Mouse (Mus musculus) WW6 (cell line): ENCODE results near the gene Lrig2.

ENCODE experiments used
- DNase-seq: peaks from one replicate; pipeline ENCODE4 v3.0.0-alpha.2; 2013; ENCODE audit warnings: low read depth, low spot score

Gene Lrig2

GRCm38 (mm10) chr3:104510771-104511429 lies 818 bp downstream of the Lrig2 start:
- DNase-seq: no peak

- no peak for DNase-seq
These were observed 10.1 kb downstream of the Lrig2 start for GRCm38 (mm10) chr3:104501648-104502047.

- DNase-seq: no peak
These were observed 10.8 kb downstream of the Lrig2 start for GRCm38 (mm10) chr3:104500881-104501280.

GRCm38 (mm10) chr3:104496176-104496575 lies 15.5 kb downstream of the Lrig2 start:
- DNase-seq: no peak

GRCm38 (mm10) chr3:104480946-104481719 lies 30.6 kb downstream of the Lrig2 start:
- DNase-seq: no peak

GRCm38 (mm10) chr3:104478056-104478455 lies 33.7 kb downstream of the Lrig2 start:
- no peak for DNase-seq

- no peak for DNase-seq
These were observed 42.3 kb downstream of the Lrig2 start for GRCm38 (mm10) chr3:104469421-104469820.

GRCm38 (mm10) chr3:104461226-104461625 lies 50.5 kb downstream of the Lrig2 start:
- DNase-seq: no peak

GRCm38 (mm10) chr3:104458588-104458987 lies 53.1 kb downstream of the Lrig2 start:
- no peak for DNase-seq

DNA sequence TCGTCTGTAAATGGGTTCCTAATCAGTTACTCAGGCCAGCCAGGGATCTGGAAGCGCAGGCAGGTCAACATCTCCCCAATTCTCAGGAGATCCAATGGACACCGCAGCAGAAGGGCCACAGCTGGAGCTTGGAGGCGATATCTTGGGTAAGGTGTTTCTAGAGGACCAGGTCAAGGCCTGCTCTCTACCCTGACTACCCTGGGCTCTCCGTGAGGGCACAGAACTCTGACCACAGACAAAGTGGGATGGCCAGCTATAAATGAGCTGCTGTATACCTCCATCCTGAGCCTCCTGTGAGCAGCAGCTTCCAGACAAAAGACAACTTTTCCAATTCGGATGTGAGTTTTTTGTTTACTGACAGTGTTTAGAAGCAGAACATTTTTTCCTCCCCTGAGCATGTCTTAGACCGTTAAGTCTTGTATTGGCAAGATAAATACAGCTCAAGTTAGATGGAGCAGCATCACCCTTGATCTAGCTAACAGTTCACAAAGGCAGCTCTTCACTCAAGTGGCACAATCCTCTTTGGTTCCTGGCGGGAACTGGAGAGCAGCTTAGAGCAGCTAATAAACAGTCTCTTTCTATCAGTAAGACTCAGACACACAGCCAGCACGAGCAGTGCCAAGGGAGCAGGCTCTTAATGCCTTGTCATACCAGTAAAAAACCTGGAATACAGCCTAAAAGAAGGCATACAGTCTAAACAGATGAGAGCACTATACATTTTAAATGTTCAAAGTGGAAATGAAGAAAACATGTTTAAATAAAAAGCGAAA lies 56.0 kb downstream of the Lrig2 start:
- no peak for DNase-seq

DNA sequence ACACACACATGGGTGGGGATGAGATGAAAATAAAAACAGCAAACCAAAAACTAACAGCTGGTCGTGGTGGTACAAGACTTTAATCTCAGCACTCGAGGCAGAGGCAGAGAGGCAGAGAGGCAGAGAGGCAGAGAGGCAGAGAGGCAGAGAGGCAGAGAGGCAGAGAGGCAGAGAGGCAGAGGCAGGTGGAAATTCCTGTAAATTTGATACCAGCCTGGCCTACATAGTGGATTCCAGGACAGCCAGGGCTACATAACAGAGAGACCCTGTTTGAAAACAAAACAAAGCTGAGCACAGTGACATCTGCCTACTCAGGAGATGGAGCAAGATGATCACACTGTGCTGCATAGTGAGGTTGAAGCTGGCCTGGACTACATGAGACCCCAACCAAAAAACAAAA lies 64.5 kb downstream of the Lrig2 start:
- DNase-seq: no peak

- DNase-seq: no peak
These were observed 65.0 kb downstream of the Lrig2 start for GRCm38 (mm10) chr3:104446689-104447088.

DNA sequence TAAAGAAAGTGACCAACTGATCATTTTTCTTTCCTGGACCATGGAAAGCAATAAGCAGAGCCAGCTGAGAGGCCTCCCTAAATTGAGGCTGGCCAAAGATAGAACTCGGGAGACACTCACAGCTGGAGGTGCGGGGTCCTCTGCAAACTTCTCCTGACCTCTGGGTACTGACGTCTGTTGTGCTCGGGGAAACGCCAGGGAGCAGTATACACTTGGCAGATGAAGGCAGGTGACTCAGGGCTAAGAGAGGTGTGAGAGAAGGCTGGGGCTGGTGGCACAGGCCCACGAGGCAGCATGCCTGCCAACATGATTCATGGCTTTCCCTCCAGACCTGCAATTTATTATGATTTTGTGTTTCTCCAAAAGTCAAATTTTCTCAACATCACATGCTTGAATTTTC lies 66.1 kb downstream of the Lrig2 start:
- no peak for DNase-seq

- DNase-seq: no peak
These were observed 66.7 kb downstream of the Lrig2 start for GRCm38 (mm10) chr3:104444946-104445460.

GRCm38 (mm10) chr3:104444082-104444481 lies 67.6 kb downstream of the Lrig2 start:
- DNase-seq: no peak

GRCm38 (mm10) chr3:104442357-104442756 lies 69.4 kb downstream of the Lrig2 start:
- no peak for DNase-seq

DNA sequence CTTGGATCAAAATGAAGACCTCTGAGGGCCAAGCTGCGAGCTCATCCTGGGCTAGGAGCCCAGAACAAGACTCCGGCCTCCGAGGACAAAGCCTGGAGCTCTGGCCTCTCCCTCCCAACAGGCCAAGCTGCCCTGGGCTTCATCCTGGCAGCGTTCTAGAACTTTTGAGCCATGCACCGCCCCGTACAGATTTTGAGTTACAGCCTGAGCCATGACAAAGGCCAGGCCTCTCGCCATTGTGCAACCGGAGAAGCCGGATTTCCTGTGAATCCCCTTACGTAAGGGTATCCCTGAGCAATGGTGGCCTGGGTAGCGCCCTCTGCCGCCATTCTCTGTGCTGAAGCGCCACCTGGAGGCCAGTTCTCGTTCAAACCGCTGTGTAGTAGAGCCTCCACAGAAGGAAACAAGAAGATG lies 69.8 kb downstream of the Lrig2 start:
- DNase-seq: peak; percentile 70

GRCm38 (mm10) chr3:104441435-104441834 lies 70.3 kb downstream of the Lrig2 start:
- no peak for DNase-seq

GRCm38 (mm10) chr3:104438777-104439176 lies 72.9 kb downstream of the Lrig2 start:
- DNase-seq: no peak

GRCm38 (mm10) chr3:104437576-104437975 lies 74.1 kb downstream of the Lrig2 start:
- DNase-seq: no peak

DNA sequence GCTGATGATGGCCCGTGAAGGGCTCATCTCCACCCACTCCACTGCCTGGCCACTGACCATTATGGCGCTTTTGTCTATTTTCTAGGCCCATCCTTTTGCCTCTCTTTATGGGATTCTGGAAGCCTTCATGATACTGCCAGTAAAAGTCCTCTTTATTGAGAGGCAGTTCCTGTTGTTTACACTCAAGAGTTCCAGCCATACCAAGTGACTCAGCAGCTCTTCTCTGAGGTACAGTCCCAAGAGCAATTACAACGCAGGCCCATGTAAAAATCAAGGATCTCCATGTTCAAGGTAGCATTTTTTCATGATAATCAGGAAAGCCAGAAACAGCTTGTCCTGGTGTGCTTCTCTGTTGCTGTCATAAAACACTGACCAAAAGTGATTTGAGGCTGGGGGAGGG lies 75.8 kb downstream of the Lrig2 start:
- no peak for DNase-seq

- peak; percentile 45 for DNase-seq
These were observed 77.4 kb downstream of the Lrig2 start for GRCm38 (mm10) chr3:104434246-104434696.
